8 mouse cellular contexts compared by ENCODE assay signal in genomic region chr9:71826040-71826525, GRCm38 (mm10). TPM values are rescaled to one million over a fixed set of nuclear protein-coding genes. Genes with fewer than 3 reads are reported as not detected.
DNase-seq lines count a peak whose midpoint lies in the region; ATAC-seq lines count a peak whose summit lies in the region.

No protein-coding gene starts in this region.

- ATAC-seq in megakaryocyte, adult 5-6 weeks (ENCODE audit: poor library complexity, severe bottlenecking): no peak
- no peak for ATAC-seq in monocyte, adult 5-6 weeks (replicated peaks; ENCODE audit: insufficient number of reproducible peaks, low FRiP score, low TSS enrichment, poor library complexity, severe bottlenecking)

- intact Hi-C loops in heart, postnatal 10 days (cut with DNase I): no loop called here

- peak; percentile 47 for DNase-seq in urinary bladder, postnatal 14 days (ENCODE audit: low spot score)
- no peak for DNase-seq in urinary bladder, postnatal 25 days (ENCODE audit: low spot score)
- DNase-seq in cerebellum, postnatal 25 days: peak; percentile 89
- DNase-seq in heart, postnatal 10 days: peak; percentile 80 to 83
- peak; percentile 21 for DNase-seq in left cerebral cortex, adult 11 months (ENCODE audit: low spot score)
- DNase-seq in right cerebral cortex, adult 18-20 months: peak; percentile 51

RNA-seq across cellular contexts. Expression of gene Cgnl1, which starts 54.7 kb away (rescaled TPM):
- 10 to 100 TPM; 42.8 to 44.9 TPM for total RNA-seq in heart, postnatal 10 days (2021)
- 1.3 and 1.4 TPM in 2 replicates for total RNA-seq in megakaryocyte, adult 5-6 weeks (2015)
- total RNA-seq in megakaryocyte, adult 5-6 weeks (2017): 3.8 and 8.8 TPM in 2 replicates
- 0.32 to 1.9 TPM in 2 of 3 replicates, not detected in the other for total RNA-seq in monocyte, adult 5-6 weeks (2017)

Comparison
In these comparisons a context has a peak if more than half of its experiments do, and no peak if none do; other contexts are left out.
1. RNA of gene Cgnl1, which starts 54.7 kb away (total RNA-seq): 42.8 to 44.9 TPM in heart, postnatal 10 days; 1.3 to 8.8 TPM in megakaryocyte, adult 5-6 weeks and 0.32 to 1.9 TPM in monocyte, adult 5-6 weeks; every median in the first group is over 4 times any median in the second.